Mouse (Mus musculus) liver, adult 2 months (tissue): ENCODE measurements around the gene Plpp2. TPM values are rescaled to one million over a fixed set of nuclear protein-coding genes. Genes with fewer than 3 reads are reported as not detected.
A peak's percentile ranks its signal among the peaks of the same experiment; 100 is the strongest.

Experiments
- DNase-seq: peaks from one replicate; pipeline ENCODE4 v3.0.0-alpha.2; 2011; ENCODE audit warnings: low read depth, low spot score; ENCODE audit errors: extremely low read depth
- H3K27ac ChIP-seq: fragments of 200-500 bp; replicated peaks from 2 replicates; pipeline ENCODE4 v1.5.1; 2012; ENCODE audit warnings: low read depth, mild to moderate bottlenecking, control low read depth, inconsistent platforms, low read length; ENCODE audit not compliant: insufficient read depth
- H3K27me3 ChIP-seq: fragments of 200-500 bp; 2 replicates; pipeline ENCODE4 v1.6.1; 2012; ENCODE audit warnings: mild to moderate bottlenecking, moderate library complexity, low read length, inconsistent platforms; ENCODE audit not compliant: control insufficient read depth, insufficient read depth
- H3K36me3 ChIP-seq: fragments of 200-500 bp; 2 replicates; pipeline ENCODE4 v1.6.1; 2012; ENCODE audit warnings: low read length, inconsistent platforms; ENCODE audit not compliant: control insufficient read depth, insufficient read depth
- H3K4me1 ChIP-seq: fragments of 200-500 bp; 2 replicates; pipeline ENCODE4 v1.6.1; 2011; ENCODE audit warnings: low read length; ENCODE audit not compliant: control insufficient read depth, insufficient read depth
- H3K4me3 ChIP-seq: fragments of 200-500 bp; 2 replicates; pipeline ENCODE4 v1.5.1; 2011; ENCODE audit warnings: low read depth, mild to moderate bottlenecking, control low read depth, low read length, moderate library complexity; ENCODE audit not compliant: insufficient read depth
- H3K79me2 ChIP-seq: fragments of 200-500 bp; 2 replicates; pipeline ENCODE4 v1.6.1; 2012; ENCODE audit warnings: inconsistent platforms, mild to moderate bottlenecking, low read length, moderate library complexity; ENCODE audit not compliant: control insufficient read depth, insufficient read depth
- H3K9ac ChIP-seq: fragments of 200-500 bp; 2 replicates; pipeline ENCODE4 v1.6.1; 2012; ENCODE audit warnings: low read depth, mild to moderate bottlenecking, control low read depth, inconsistent platforms, low read length
- CTCF ChIP-seq: fragments of 200-500 bp; IDR thresholded peaks from 2 replicates; pipeline ENCODE4 v1.5.1; 2011; ENCODE audit warnings: low read depth, low read length, control low read depth
- POLR2A ChIP-seq: fragments of 200-500 bp; IDR thresholded peaks from 2 replicates; pipeline ENCODE4 v1.6.1; 2011; ENCODE audit warnings: low read length, control low read depth; ENCODE audit not compliant: insufficient read depth; ENCODE audit errors: extremely low read depth
- WGBS: fragments of 180-500 bp; shearing (Covaris S2); methylation state at CpG from one replicate; pipeline ENCODE4 v1.1.7; 2018; 5-methylcytosine and 5-hydroxymethylcytosine counted together
- polyA plus RNA-seq: library from polyadenylated mRNA; depleted of rRNA; stranded (reverse); fragments of >200 nt; gene quantifications from 2 replicates; pipeline ENCODE4 v1.2.3, GENCODE M21; 2012
- total RNA-seq: library from RNA; depleted of rRNA; stranded (reverse); fragments of >200 nt; gene quantifications from 2 replicates; pipeline ENCODE4 v1.2.3, GENCODE M21; 2014

The Plpp2 gene
- total and polyA plus RNA-seq, 2 experiments: 16.2 to 33.7 TPM

GRCm38 (mm10) chr10:79526661-79527452 lies 6.7 kb downstream of the Plpp2 start:
- H3K4me3 ChIP-seq: no peak overlapping the region

GRCm38 (mm10) chr10:79525456-79526325 lies 7.9 kb downstream of the Plpp2 start:
- Histone ChIP-seq H3K27ac (no peak overlapping the region), H3K9ac (no peak overlapping the region), H3K4me1 (no peaks in the 10 kb centered on the region), H3K4me3 (no peak overlapping the region), H3K27me3 (no peaks in the 10 kb centered on the region), H3K36me3 (peaks cover 2% of the 10 kb centered on the region; the same call in 1 of the 2 replicates), H3K79me2 (no peaks in the 10 kb centered on the region)
- TF ChIP-seq CTCF: no peak
- no peak for DNase-seq
- 95% methylated on average over 8 of the region's 8 CpGs for WGBS

More at GRCm38 (mm10) chr10:79526661-79527452, 6.7 kb downstream of the Plpp2 start:
- DNase-seq: no peak
- Histone ChIP-seq H3K27me3 (no peaks in the 10 kb centered on the region), H3K4me1 (no peaks in the 10 kb centered on the region), H3K36me3 (peaks cover 2% of the 10 kb centered on the region; the same call in 1 of the 2 replicates), H3K79me2 (no peaks in the 10 kb centered on the region), H3K9ac (no peak overlapping the region), H3K27ac (no peak overlapping the region)
- TF ChIP-seq POLR2A: no peak
- 88% methylated on average over 12 of the region's 12 CpGs for WGBS

DNA sequence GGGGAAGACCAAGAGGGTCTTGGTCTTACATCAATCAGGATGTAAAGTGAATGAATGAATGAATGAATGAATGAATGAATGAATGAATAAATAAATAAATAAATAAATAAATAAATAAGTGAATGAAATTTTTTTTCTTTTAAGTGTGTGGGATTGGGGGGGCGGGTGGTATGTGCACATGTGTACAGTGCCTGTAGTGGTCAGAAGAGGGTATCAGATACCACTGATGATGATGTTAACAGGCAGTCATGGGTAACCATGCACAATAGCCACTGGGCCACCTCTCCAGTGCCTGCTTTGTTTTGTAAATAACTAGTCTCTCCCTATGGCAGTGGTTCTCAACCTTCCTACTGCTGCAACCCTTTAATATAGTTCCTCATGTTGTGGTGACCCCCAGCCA lies 9.2 kb downstream of the Plpp2 start:
- no peak overlapping the region for H3K4me3 ChIP-seq
- peaks cover 2% of the 10 kb centered on the region; the same call in 1 of the 2 replicates for H3K36me3 ChIP-seq
- WGBS: 84% methylated on average over 1 of the region's 1 CpGs
- H3K27ac ChIP-seq: no peak overlapping the region
- no peaks in the 10 kb centered on the region for H3K27me3 ChIP-seq
- TF ChIP-seq CTCF (no peak), POLR2A (no peak)
- no peak for DNase-seq
- no peaks in the 10 kb centered on the region for H3K79me2 ChIP-seq
- H3K9ac ChIP-seq: no peak overlapping the region
- H3K4me1 ChIP-seq: no peaks in the 10 kb centered on the region

DNA sequence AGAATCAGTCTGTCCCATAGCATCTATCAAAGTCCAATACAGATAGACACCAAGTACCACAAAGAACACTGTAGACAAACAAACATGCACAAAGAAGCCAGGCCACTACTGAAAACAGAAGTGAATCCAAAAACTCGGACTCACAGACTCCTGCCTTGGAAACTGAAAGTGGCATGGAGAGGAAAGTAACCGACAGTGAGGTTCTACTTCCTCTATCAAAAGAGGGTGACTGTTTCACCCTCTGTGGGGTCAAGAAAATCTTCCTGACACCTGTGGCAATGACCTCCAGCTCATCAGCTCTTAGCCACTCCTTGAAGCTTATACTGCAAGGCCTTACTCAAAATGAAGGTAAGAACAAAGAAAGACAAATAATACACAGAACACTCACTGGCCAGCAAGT lies 26.9 kb downstream of the Plpp2 start:
- H3K9ac ChIP-seq: no peak overlapping the region
- no peak overlapping the region for H3K27ac ChIP-seq
- H3K27me3 ChIP-seq: no peaks in the 10 kb centered on the region
- no peak for TF ChIP-seq POLR2A
- TF ChIP-seq CTCF: no peak
- DNase-seq: peak; percentile 14
- H3K79me2 ChIP-seq: no peaks in the 10 kb centered on the region
- H3K4me3 ChIP-seq: no peak overlapping the region
- no peaks in the 10 kb centered on the region for H3K4me1 ChIP-seq
- H3K36me3 ChIP-seq: no peaks in the 10 kb centered on the region
- 53% methylated on average over 2 of the region's 2 CpGs for WGBS

GRCm38 (mm10) chr10:79502830-79503644 lies 30.6 kb downstream of the Plpp2 start:
- peak; percentile 23 for DNase-seq

More at GRCm38 (mm10) chr10:79502830-79503644, 30.6 kb downstream of the Plpp2 start:
- no peaks in the 10 kb centered on the region for H3K79me2 ChIP-seq
- H3K27me3 ChIP-seq: no peaks in the 10 kb centered on the region
- 44% methylated on average over 6 of the region's 6 CpGs for WGBS
- no peaks in the 10 kb centered on the region for H3K36me3 ChIP-seq
- H3K9ac ChIP-seq: no peak overlapping the region
- no peak overlapping the region for H3K27ac ChIP-seq
- no peak overlapping the region for H3K4me3 ChIP-seq
- TF ChIP-seq POLR2A: no peak
- TF ChIP-seq CTCF: no peak
- H3K4me1 ChIP-seq: no peaks in the 10 kb centered on the region
